Mouse (Mus musculus) brain, embryonic 14.5 days (tissue): Measurements from ENCODE around the gene Mfap2. TPM values are rescaled to one million over a fixed set of nuclear protein-coding genes. Genes with fewer than 3 reads are reported as not detected.

Source experiments
- DNase-seq: peaks from one replicate; pipeline ENCODE4 v3.0.0-alpha.2; 2011; ENCODE audit warnings: low read depth
- CTCF ChIP-seq: fragments of 200-500 bp; IDR thresholded peaks from 2 replicates; pipeline ENCODE4 v1.5.1; 2012; ENCODE audit warnings: inconsistent platforms, mild to moderate bottlenecking, moderate library complexity, borderline replicate concordance; ENCODE audit not compliant: insufficient read depth, insufficient read length; ENCODE audit errors: extremely low read depth
- POLR2A ChIP-seq: fragments of 200-500 bp; IDR thresholded peaks from 2 replicates; pipeline ENCODE4 v1.6.1; 2012; ENCODE audit warnings: mild to moderate bottlenecking, inconsistent platforms, borderline replicate concordance; ENCODE audit not compliant: poor library complexity, insufficient read depth, insufficient read length, severe bottlenecking; ENCODE audit errors: extremely low read depth
- polyA plus RNA-seq: library from polyadenylated mRNA; depleted of rRNA; stranded (reverse); fragments of >200 nt; gene quantifications from 2 replicates; pipeline ENCODE4 v1.2.3, GENCODE M21; 2012; rRNA removed

Gene Mfap2
- polyA plus RNA-seq: 186 and 220 TPM in 2 replicates

GRCm38 (mm10) chr4:141010118-141010517, at the start of gene Mfap2:
Gene Mfap2, plus strand, starts transcription at chr4:141010418.
- TF ChIP-seq CTCF (no peak), POLR2A (no peak)
- no peak for DNase-seq

GRCm38 (mm10) chr4:140960781-140961466, 49.3 kb upstream of the Mfap2 start, which contains the start of gene Sdhb:
Gene Sdhb, plus strand, starts transcription at chr4:140961203.
- DNase-seq: peak; percentile 99
- TF ChIP-seq CTCF (no peak), POLR2A (peak; percentile 67; the same call in 1 of the 2 replicates)

GRCm38 (mm10) chr4:140961467-140962206, 48.6 kb upstream of the Mfap2 start:
- DNase-seq: peak; percentile 35
- TF ChIP-seq CTCF (no peak), POLR2A (no peak)

- DNase-seq: no peak
- TF ChIP-seq CTCF (no peak), POLR2A (no peak)
Observed at GRCm38 (mm10) chr4:140962207-140962909, 47.9 kb upstream of the Mfap2 start.

DNA sequence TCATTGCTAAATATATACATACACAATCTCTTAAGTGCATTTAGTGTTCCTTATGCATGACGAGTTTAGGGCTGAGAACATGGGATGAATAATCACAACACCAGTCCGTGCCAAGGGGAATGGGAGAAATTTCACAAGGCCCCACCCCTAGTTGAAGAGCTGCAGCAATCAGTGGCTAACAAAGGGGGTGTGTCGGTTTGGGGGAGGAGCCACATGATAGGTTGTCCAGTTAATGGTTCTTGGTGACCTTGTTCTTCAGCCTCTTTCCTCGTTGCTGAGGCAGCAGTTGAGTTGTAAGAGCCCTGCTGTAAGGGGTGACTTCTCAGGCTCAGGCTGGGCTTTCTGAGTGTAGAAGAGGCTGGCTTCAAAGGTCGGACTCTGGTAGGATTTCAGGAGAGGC, 47.3 kb upstream of the Mfap2 start:
- DNase-seq: no peak
- TF ChIP-seq POLR2A (no peak), CTCF (no peak)

DNA sequence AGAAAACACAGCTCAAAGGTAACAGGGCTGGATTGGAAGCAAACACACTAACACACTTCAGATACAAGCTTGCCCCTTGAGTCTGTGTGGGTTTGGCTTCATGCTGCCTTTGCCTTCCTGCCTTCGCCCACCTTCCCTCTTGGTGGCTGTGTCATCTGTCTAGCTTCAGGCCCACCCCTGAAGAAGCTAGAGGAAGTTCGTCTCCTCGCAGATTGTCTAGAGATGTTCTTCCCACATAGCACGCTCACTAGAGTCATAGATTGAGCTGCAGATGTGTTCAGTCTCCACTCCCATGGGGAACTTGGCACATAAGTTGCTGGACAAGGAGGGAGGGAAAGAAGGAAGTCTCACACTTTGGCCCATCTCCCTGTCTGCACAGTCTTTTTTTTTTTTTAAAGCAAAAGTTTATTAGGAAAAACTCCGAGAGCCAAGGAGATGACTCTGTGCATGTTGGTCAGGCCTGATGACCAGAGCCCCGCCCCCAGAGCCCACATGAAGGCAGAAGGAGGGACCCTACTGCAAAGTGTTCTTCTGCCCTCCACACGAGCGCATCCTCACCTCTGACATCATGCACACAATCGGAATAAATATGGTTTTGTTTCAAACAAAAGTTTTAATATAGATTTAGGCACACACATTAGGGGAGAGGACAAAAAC, 46.1 kb upstream of the Mfap2 start:
- no peak for TF ChIP-seq CTCF
- no peak for DNase-seq

GRCm38 (mm10) chr4:140964620-140965019, 45.6 kb upstream of the Mfap2 start:
- peak; percentile 87 for DNase-seq
- TF ChIP-seq CTCF (peak; percentile 77), POLR2A (no peak)

GRCm38 (mm10) chr4:140967386-140968159, 42.6 kb upstream of the Mfap2 start:
- TF ChIP-seq CTCF: no peak
- TF ChIP-seq POLR2A: no peak
- DNase-seq: no peak

DNA sequence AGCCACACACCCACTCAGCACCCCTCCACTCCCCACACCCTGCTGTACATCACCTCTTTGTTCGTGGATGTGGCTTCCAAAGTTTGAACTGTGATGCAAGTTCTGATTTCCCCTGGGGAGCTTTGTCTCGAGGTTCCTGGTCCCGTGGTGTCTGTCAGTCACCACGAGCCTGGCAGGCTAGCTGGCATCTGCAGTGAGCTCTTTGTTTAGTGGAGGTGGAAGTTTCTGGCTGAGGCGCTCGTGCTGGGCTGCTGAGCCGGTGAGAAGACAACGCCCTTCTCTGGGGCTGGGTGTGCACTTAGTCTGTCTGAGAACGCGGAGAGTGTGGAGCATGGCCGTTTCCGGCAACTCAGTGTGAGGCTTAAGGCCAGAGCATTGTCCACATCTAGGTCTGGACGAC, 38.5 kb upstream of the Mfap2 start:
- TF ChIP-seq POLR2A (no peak), CTCF (no peak)
- no peak for DNase-seq

DNA sequence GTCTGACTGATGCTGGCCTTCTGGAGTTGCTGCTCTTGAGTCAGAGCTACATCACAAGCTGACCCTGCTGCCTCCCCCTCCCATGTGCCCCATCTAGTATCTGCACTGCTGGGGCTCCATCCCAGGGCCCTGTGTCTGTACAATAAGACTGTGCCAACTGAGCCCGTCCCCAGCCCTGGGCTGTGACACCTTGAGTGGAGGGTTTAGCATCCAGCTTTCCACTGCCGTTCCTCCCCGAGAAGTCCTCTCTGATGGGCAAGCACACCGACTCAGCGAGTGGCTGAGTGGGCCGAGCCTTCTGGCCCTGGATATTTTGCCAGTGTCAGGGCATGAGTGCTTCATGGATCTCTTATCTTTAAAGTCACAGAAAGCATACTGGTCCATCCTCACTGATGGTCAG, 35.8 kb upstream of the Mfap2 start:
- no peak for DNase-seq
- TF ChIP-seq CTCF: no peak
- no peak for TF ChIP-seq POLR2A
